Mouse (Mus musculus): ENCODE measurements at regions not wholly inside any gene's neighbourhood (a gene's known extent, or its start where the extent isn't known, plus 50 kb on each side); places are given as distances from the start of the nearest gene placed in this dataset.

DNA sequence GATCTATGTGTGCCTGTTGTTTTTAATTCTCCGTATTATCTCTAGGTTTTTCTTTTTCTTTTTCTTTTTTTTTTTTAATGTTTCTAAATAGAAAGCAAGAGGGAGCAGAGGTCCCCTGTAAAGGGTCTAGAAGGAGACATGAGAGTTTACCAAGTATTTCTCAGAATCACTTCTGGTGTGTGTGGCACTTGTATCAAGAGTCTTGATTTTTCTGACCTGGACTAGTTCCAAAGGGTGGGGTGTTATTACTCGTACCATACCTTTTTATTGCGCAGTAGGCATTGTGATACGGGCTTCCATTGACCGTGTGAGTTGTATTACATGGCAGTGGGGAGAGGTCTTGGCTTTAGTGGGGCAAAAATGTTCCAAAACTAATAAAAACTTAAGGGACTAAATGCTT lies 63.2 kb upstream of the Bmp6 start:
- no peak for TF ChIP-seq NELFE (IDR thresholded peaks at IDR 0.05; ENCODE audit: low read depth, low read length)
- no peak for TF ChIP-seq BHLHE40 (IDR thresholded peaks at IDR 0.05; ENCODE audit: borderline replicate concordance, low read depth, low read length)
- no peak for TF ChIP-seq MAX (IDR thresholded peaks at IDR 0.05; ENCODE audit: low read length)
- TF ChIP-seq ETS1 (IDR thresholded peaks at IDR 0.05; ENCODE audit: low read depth, low read length) = no peak
- no peak for TF ChIP-seq CTCF (IDR thresholded peaks at IDR 0.05 in 2 of 3, conservative IDR thresholded peaks at IDR 0.05 in 1 of 3; ENCODE audit: control insufficient read depth in 1 of 3, insufficient read depth in 1 of 3, low read depth in 2 of 3, low read length in 3 of 3, poor library complexity in 1 of 3, severe bottlenecking in 1 of 3)
- no peak for TF ChIP-seq NRF1 (IDR thresholded peaks at IDR 0.05; ENCODE audit: insufficient read depth, low read depth, low read length, poor library complexity, severe bottlenecking)
- no peaks in the 10 kb centered on the region for H3K36me3 ChIP-seq (ENCODE audit: control insufficient read depth in 1 of 2, insufficient read depth in 2 of 2, low read length in 2 of 2)
- no peak overlapping the region for H3K4me3 ChIP-seq (ENCODE audit: control insufficient read depth in 1 of 2, insufficient read depth in 1 of 2, low read depth in 2 of 2, low read length in 2 of 2)
- no peak overlapping the region for H3K27ac ChIP-seq (ENCODE audit: control insufficient read depth, low read depth, low read length)
- DNase-seq (ENCODE audit: low read depth, low spot score) = no peak
- H3K4me1 ChIP-seq (ENCODE audit: control insufficient read depth in 1 of 2, insufficient read depth in 2 of 2, low read length in 2 of 2) = no peaks in the 10 kb centered on the region
- H3K27me3 ChIP-seq (ENCODE audit: control insufficient read depth in 1 of 2, insufficient read depth in 2 of 2, low read length in 2 of 2) = no peaks in the 10 kb centered on the region; a peak in 2 of 4 replicates
- no peaks in the 10 kb centered on the region for H3K79me2 ChIP-seq (ENCODE audit: control insufficient read depth, insufficient read depth, low read length, poor library complexity)
- H3K9ac ChIP-seq (ENCODE audit: control insufficient read depth, low read depth, low read length, poor library complexity, severe bottlenecking) = no peak overlapping the region
- H3K9me3 ChIP-seq (replicated peaks; ENCODE audit: insufficient read depth, low read length) = no peaks in the 10 kb centered on the region

- Histone ChIP-seq H3K9ac (ENCODE audit: control insufficient read depth, low read depth, low read length, poor library complexity, severe bottlenecking) (no peak overlapping the region), H3K4me1 (ENCODE audit: control insufficient read depth in 1 of 2, insufficient read depth in 2 of 2, low read length in 2 of 2) (no peaks in the 10 kb centered on the region), H3K36me3 (ENCODE audit: control insufficient read depth in 1 of 2, insufficient read depth in 2 of 2, low read length in 2 of 2) (no peaks in the 10 kb centered on the region), H3K4me3 (ENCODE audit: control insufficient read depth in 1 of 2, insufficient read depth in 1 of 2, low read depth in 2 of 2, low read length in 2 of 2) (no peak overlapping the region), H3K27me3 (ENCODE audit: control insufficient read depth in 1 of 2, insufficient read depth in 2 of 2, low read length in 2 of 2) (no peaks in the 10 kb centered on the region; a peak in 1 of 4 replicates), H3K27ac (ENCODE audit: control insufficient read depth, low read depth, low read length) (no peak overlapping the region), H3K79me2 (ENCODE audit: control insufficient read depth, insufficient read depth, low read length, poor library complexity) (no peaks in the 10 kb centered on the region), H3K9me3 (replicated peaks; ENCODE audit: insufficient read depth, low read length) (no peaks in the 10 kb centered on the region)
- TF ChIP-seq EP300 (IDR thresholded peaks at IDR 0.05; ENCODE audit: low read depth in 1 of 2, low read length in 2 of 2) (no peak), GABPA (IDR thresholded peaks at IDR 0.05; ENCODE audit: low read depth, low read length) (no peak), SIN3A (IDR thresholded peaks at IDR 0.05; ENCODE audit: low read length) (no peak), ETS1 (IDR thresholded peaks at IDR 0.05; ENCODE audit: low read depth, low read length) (no peak), TAL1 (IDR thresholded peaks at IDR 0.05; ENCODE audit: low read length) (no peak), ZMIZ1 (IDR thresholded peaks at IDR 0.05; ENCODE audit: low read depth, low read length) (no peak), MYC (IDR thresholded peaks at IDR 0.05; ENCODE audit: low read depth, low read length) (no peak)
- DNase-seq (ENCODE audit: low read depth, low spot score) = peak; percentile 49
These were observed 56.9 kb upstream of the Bmp6 start for GRCm38 (mm10) chr13:38287960-38288359.

- Histone ChIP-seq H3K36me3 (ENCODE audit: control insufficient read depth in 1 of 2, insufficient read depth in 2 of 2, low read length in 2 of 2) (no peaks in the 10 kb centered on the region), H3K9me3 (replicated peaks; ENCODE audit: insufficient read depth, low read length) (no peaks in the 10 kb centered on the region), H3K79me2 (ENCODE audit: control insufficient read depth, insufficient read depth, low read length, poor library complexity) (no peaks in the 10 kb centered on the region), H3K27ac (ENCODE audit: control insufficient read depth, low read depth, low read length) (no peak overlapping the region), H3K4me1 (ENCODE audit: control insufficient read depth in 1 of 2, insufficient read depth in 2 of 2, low read length in 2 of 2) (no peaks in the 10 kb centered on the region), H3K27me3 (ENCODE audit: control insufficient read depth in 1 of 2, insufficient read depth in 2 of 2, low read length in 2 of 2) (no peaks in the 10 kb centered on the region; a peak in 2 of 4 replicates), H3K4me3 (ENCODE audit: control insufficient read depth in 1 of 2, insufficient read depth in 1 of 2, low read depth in 2 of 2, low read length in 2 of 2) (no peak overlapping the region), H3K9ac (ENCODE audit: control insufficient read depth, low read depth, low read length, poor library complexity, severe bottlenecking) (no peak overlapping the region)
- no peak for DNase-seq (ENCODE audit: low read depth, low spot score)
- TF ChIP-seq ZMIZ1 (IDR thresholded peaks at IDR 0.05; ENCODE audit: low read depth, low read length) = no peak
- TF ChIP-seq NELFE (IDR thresholded peaks at IDR 0.05; ENCODE audit: low read depth, low read length) = no peak
- TF ChIP-seq GABPA (IDR thresholded peaks at IDR 0.05; ENCODE audit: low read depth, low read length) = no peak
- no peak for TF ChIP-seq BHLHE40 (IDR thresholded peaks at IDR 0.05; ENCODE audit: borderline replicate concordance, low read depth, low read length)
- TF ChIP-seq POLR2AphosphoS2 (IDR thresholded peaks at IDR 0.05; ENCODE audit: low read length) = no peak
- no peak for TF ChIP-seq SIN3A (IDR thresholded peaks at IDR 0.05; ENCODE audit: low read length)
- TF ChIP-seq SMC3 (IDR thresholded peaks at IDR 0.05; ENCODE audit: low read depth, low read length) = no peak
- TF ChIP-seq MEF2A (IDR thresholded peaks at IDR 0.05; ENCODE audit: extremely low read depth, insufficient replicate concordance, low read depth, low read length, poor library complexity, severe bottlenecking) = no peak
These were observed 56.1 kb upstream of the Bmp6 start for GRCm38 (mm10) chr13:38288572-38289440.
